Mouse (Mus musculus) CH12.LX (cell line): ENCODE measurements around the gene Ddx55. TPM values are rescaled to one million over a fixed set of nuclear protein-coding genes. Genes with fewer than 3 reads are reported as not detected.

Experiments used
- DNase-seq: peaks from one replicate; pipeline ENCODE4 v3.0.0-alpha.2; 2013; ENCODE audit errors: extremely low read depth
- H3K27ac ChIP-seq: 2 replicates; pipeline ENCODE4 v1.5.1; 2012; ENCODE audit warnings: low read depth, mild to moderate bottlenecking, control low read depth, moderate library complexity; ENCODE audit not compliant: insufficient read depth
- H3K27me3 ChIP-seq: replicated peaks from 2 replicates; pipeline ENCODE3; 2012; ENCODE audit warnings: inconsistent platforms
- H3K36me3 ChIP-seq, 2 experiments: replicated peaks in 1 of 2; 2 replicates each; pipeline versions ENCODE3 to v1.6.1; 2012; ENCODE audit warnings: inconsistent platforms in 1 of 2, low read length in 1 of 2, mild to moderate bottlenecking in 1 of 2, mixed read lengths in 1 of 2, moderate library complexity in 1 of 2; ENCODE audit not compliant: control insufficient read depth in 1 of 2, insufficient read depth in 1 of 2
- H3K4me1 ChIP-seq, 2 experiments: 2 replicates each; pipeline ENCODE4 v1.6.1; 2012; ENCODE audit warnings: inconsistent platforms in 1 of 2, moderate library complexity in 1 of 2; ENCODE audit not compliant: insufficient read depth in 2 of 2, control insufficient read depth in 1 of 2
- H3K4me2 ChIP-seq: 2 replicates; pipeline ENCODE4 v1.6.1; 2012; ENCODE audit warnings: low read depth, mild to moderate bottlenecking, control low read depth; ENCODE audit not compliant: poor library complexity, insufficient read depth, severe bottlenecking
- H3K4me3 ChIP-seq, 3 experiments: fragments of 150-350 bp in 1 of 3; sonication (generic) in 1 of 3; replicated peaks in 1 of 3; 2 replicates each; pipeline versions ENCODE3 to v1.5.1; 2011 to 2012; ENCODE audit warnings: low read depth in 2 of 3, low read length in 2 of 3, mild to moderate bottlenecking in 2 of 3, moderate library complexity in 2 of 3, control low read depth in 1 of 3, improper control_type of control experiment in 1 of 3, inconsistent platforms in 1 of 3, mixed read lengths in 1 of 3; ENCODE audit not compliant: poor library complexity in 1 of 3
- H3K79me2 ChIP-seq: replicated peaks from 2 replicates; pipeline ENCODE4 v1.6.1; 2012; ENCODE audit warnings: mild to moderate bottlenecking, moderate library complexity; ENCODE audit not compliant: control insufficient read depth, poor library complexity, insufficient read depth, severe bottlenecking; ENCODE audit errors: extremely low read depth
- H3K9ac ChIP-seq: 2 replicates; pipeline ENCODE4 v1.6.1; 2012; ENCODE audit warnings: low read depth, mild to moderate bottlenecking, control low read depth, moderate library complexity; ENCODE audit not compliant: insufficient read depth
- H3K9me3 ChIP-seq: replicated peaks from 2 replicates; pipeline ENCODE3; 2012; ENCODE audit warnings: low read length, inconsistent platforms, mixed read lengths
- BHLHE40 ChIP-seq: IDR thresholded peaks from 2 replicates; pipeline ENCODE4 v1.6.1; 2011; ENCODE audit warnings: mild to moderate bottlenecking, low read depth, low read length, improper control_type of control experiment
- CHD1 ChIP-seq: IDR thresholded peaks from 2 replicates; pipeline ENCODE4 v1.6.1; 2012; ENCODE audit warnings: low read depth, low read length, improper control_type of control experiment, inconsistent platforms
- ELF1 ChIP-seq: IDR thresholded peaks from 2 replicates; pipeline ENCODE4 v1.6.1; 2014; ENCODE audit warnings: low read depth, mild to moderate bottlenecking, inconsistent platforms, low read length, improper control_type of control experiment
- ETS1 ChIP-seq: conservative IDR thresholded peaks from 2 replicates; pipeline ENCODE4 v1.6.1; 2012; ENCODE audit warnings: low read depth, mild to moderate bottlenecking, inconsistent platforms, low read length, improper control_type of control experiment, moderate library complexity
- HCFC1 ChIP-seq: IDR thresholded peaks from 2 replicates; pipeline ENCODE4 v1.6.1; 2012; ENCODE audit warnings: low read depth, mild to moderate bottlenecking, inconsistent platforms, low read length, improper control_type of control experiment
- IRF4 ChIP-seq: IDR thresholded peaks from 2 replicates; pipeline ENCODE4 v1.6.1; 2014; ENCODE audit warnings: low read depth, mild to moderate bottlenecking, inconsistent platforms, low read length, improper control_type of control experiment
- MEF2A ChIP-seq: IDR thresholded peaks from 2 replicates; pipeline ENCODE4 v1.6.1; 2014; ENCODE audit warnings: low read depth, mild to moderate bottlenecking, inconsistent platforms, low read length, improper control_type of control experiment, borderline replicate concordance
- MXI1 ChIP-seq: IDR thresholded peaks from 2 replicates; pipeline ENCODE4 v1.6.1; 2011; ENCODE audit warnings: mild to moderate bottlenecking, low read depth, low read length, improper control_type of control experiment
- NRF1 ChIP-seq: IDR thresholded peaks from 2 replicates; pipeline ENCODE4 v1.6.1; 2014; ENCODE audit warnings: low read depth, mild to moderate bottlenecking, inconsistent platforms, low read length, improper control_type of control experiment, moderate library complexity
- POLR2A ChIP-seq: IDR thresholded peaks from 2 replicates; pipeline ENCODE4 v1.6.1; 2011; ENCODE audit warnings: low read depth, mild to moderate bottlenecking, improper control_type of control experiment, low read length
- RAD21 ChIP-seq: IDR thresholded peaks from 2 replicates; pipeline ENCODE4 v1.6.1; 2011; ENCODE audit warnings: low read depth, mild to moderate bottlenecking, low read length, improper control_type of control experiment, moderate library complexity
- RCOR1 ChIP-seq: conservative IDR thresholded peaks from 2 replicates; pipeline ENCODE4 v1.6.1; 2012; ENCODE audit warnings: low read depth, mild to moderate bottlenecking, inconsistent platforms, low read length, improper control_type of control experiment
- SIN3A ChIP-seq: IDR thresholded peaks from 2 replicates; pipeline ENCODE4 v1.6.1; 2012; ENCODE audit warnings: low read length, improper control_type of control experiment, inconsistent platforms
- SMC3 ChIP-seq: IDR thresholded peaks from 2 replicates; pipeline ENCODE4 v1.6.1; 2011; ENCODE audit warnings: low read depth, low read length, improper control_type of control experiment
- UBTF ChIP-seq: IDR thresholded peaks from 2 replicates; pipeline ENCODE4 v1.6.1; 2012; ENCODE audit warnings: low read depth, mild to moderate bottlenecking, inconsistent platforms, low read length, improper control_type of control experiment, moderate library complexity
- ZKSCAN1 ChIP-seq: IDR thresholded peaks from 2 replicates; pipeline ENCODE4 v1.6.1; 2012; ENCODE audit warnings: low read depth, inconsistent platforms, low read length, improper control_type of control experiment, borderline replicate concordance
- ZMIZ1 ChIP-seq: IDR thresholded peaks from 2 replicates; pipeline ENCODE4 v1.6.1; 2012; ENCODE audit warnings: low read depth, mild to moderate bottlenecking, inconsistent platforms, low read length, improper control_type of control experiment
- ZNF384 ChIP-seq: IDR thresholded peaks from 2 replicates; pipeline ENCODE4 v1.6.1; 2012; ENCODE audit warnings: low read depth, low read length, improper control_type of control experiment, inconsistent platforms
- dilution Hi-C: fragments of 300-500 bp; cut with MboI; formaldehyde crosslinking; loops from 2 replicates; pipeline ENCODE4 v1.14.3; 2020; ENCODE audit warnings: low sequenced_read_pairs; ENCODE audit not compliant: extremely low pct_unique_long_range_greater_than_20kb, extremely low pct_ligation_motif_present
- in situ Hi-C: fragments of 300-500 bp; cut with MboI; formaldehyde crosslinking; loops from 3 replicates; pipeline ENCODE4 v1.14.3; 2019; ENCODE audit warnings: low sequenced_read_pairs, low pct_ligation_motif_present, low pct_unique_long_range_greater_than_20kb, mixed read lengths
- polyA plus RNA-seq: library from polyadenylated mRNA; unstranded; fragments of >175 nt; gene quantifications from 2 replicates; pipeline ENCODE4 v1.2.1, GENCODE M21; 2012; ENCODE audit warnings: low read depth; ENCODE audit not compliant: insufficient read length
- total RNA-seq, 2 experiments: library from RNA; depleted of rRNA; stranded (reverse); fragments of 300-350 nt in 1 of 2; fragments of >200 nt in 1 of 2; gene quantifications; 2 replicates each; pipeline ENCODE4 v1.2.3; 2012 to 2014

Ddx55 gene
- total and polyA plus RNA-seq, 3 experiments = 15.1 to 25.9 (median 18.2) TPM

DNA sequence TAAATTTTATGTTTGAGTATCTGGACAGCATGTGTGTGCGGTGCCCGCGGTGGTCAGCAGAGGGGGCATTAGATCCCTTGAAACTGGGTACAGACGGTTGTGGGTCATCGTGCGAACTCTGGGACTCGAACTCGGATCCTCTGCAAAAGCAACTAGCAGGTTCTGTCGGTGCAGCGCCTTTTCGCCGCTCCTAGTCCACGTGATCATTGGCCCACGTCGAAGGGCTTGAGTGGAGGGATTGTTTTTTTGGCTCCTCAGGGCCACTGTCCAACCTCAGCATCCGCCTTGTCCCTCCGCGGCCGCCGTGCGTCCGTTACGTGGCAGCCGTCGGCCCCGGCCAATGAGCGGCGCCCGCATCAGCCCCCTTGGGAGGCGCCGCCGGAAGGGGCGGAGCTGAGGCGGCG is 12.3 kb upstream of the Ddx55 start, which contains the start of gene Tmed2 (continued):
- TF ChIP-seq MEF2A = peak; percentile 87
- TF ChIP-seq ZMIZ1 = no peak
- TF ChIP-seq ZNF384 = peak; percentile 64; the same call in 1 of the 2 replicates
- TF ChIP-seq BHLHE40 = peak; percentile 91
- peak; percentile 31; the same call in 1 of the 2 replicates for TF ChIP-seq ETS1
- peak; percentile 46; the same call in 1 of the 2 replicates for TF ChIP-seq POLR2A
- peak; percentile 80 for TF ChIP-seq MXI1
- no peak for TF ChIP-seq CHD1
- no peak for TF ChIP-seq ZKSCAN1
- peak; percentile 95 for TF ChIP-seq ELF1
- TF ChIP-seq RCOR1 = 0 out of 2 replicates have a peak, but pooled peaks have one; percentile 49
- TF ChIP-seq IRF4 = peak; percentile 64
- no peak; the same call in 1 of the 2 replicates for TF ChIP-seq RAD21
- peak; percentile 21; the same call in 1 of the 2 replicates for TF ChIP-seq SMC3

- Histone ChIP-seq H3K27me3 (no peaks in the 10 kb centered on the region), H3K27ac (peak overlapping the region; percentile 26), H3K4me1 (peaks cover 2 to 58% of the 10 kb centered on the region in 2 experiments; a peak in 3 of 4 replicates), H3K9me3 (no peaks in the 10 kb centered on the region), H3K4me2 (0 out of 2 replicates have a peak overlapping the region, but pooled peaks have one; percentile 12), H3K36me3 (peaks cover 23 to 36% of the 10 kb centered on the region in 2 experiments), H3K79me2 (peaks cover 52% of the 10 kb centered on the region), H3K4me3 (peak overlapping the region; percentile 87 to 94 (median 94)), H3K9ac (peak overlapping the region; percentile 91)
- TF ChIP-seq UBTF (peak; percentile 82; the same call in 1 of the 2 replicates), HCFC1 (peak; percentile 32; the same call in 1 of the 2 replicates), NRF1 (peak; percentile 34; the same call in 1 of the 2 replicates), SIN3A (peak; percentile 57), MEF2A (no peak), POLR2A (peak; percentile 11; the same call in 1 of the 2 replicates), ZNF384 (no peak)
- in situ Hi-C loops (no loop called here), dilution Hi-C loops (no loop called here)
- peak; percentile 39 for DNase-seq
Measured at GRCm38 (mm10) chr5:124540905-124541601, 11.6 kb upstream of the Ddx55 start.
